Mouse (Mus musculus): Measurements from ENCODE around the gene Gm49369.
"Not testable (repeated sequence)": the region's sequence is repeated elsewhere in the genome, so short reads cannot be mapped to it uniquely, and the experiment has no call there.

Gene Gm49369

DNA sequence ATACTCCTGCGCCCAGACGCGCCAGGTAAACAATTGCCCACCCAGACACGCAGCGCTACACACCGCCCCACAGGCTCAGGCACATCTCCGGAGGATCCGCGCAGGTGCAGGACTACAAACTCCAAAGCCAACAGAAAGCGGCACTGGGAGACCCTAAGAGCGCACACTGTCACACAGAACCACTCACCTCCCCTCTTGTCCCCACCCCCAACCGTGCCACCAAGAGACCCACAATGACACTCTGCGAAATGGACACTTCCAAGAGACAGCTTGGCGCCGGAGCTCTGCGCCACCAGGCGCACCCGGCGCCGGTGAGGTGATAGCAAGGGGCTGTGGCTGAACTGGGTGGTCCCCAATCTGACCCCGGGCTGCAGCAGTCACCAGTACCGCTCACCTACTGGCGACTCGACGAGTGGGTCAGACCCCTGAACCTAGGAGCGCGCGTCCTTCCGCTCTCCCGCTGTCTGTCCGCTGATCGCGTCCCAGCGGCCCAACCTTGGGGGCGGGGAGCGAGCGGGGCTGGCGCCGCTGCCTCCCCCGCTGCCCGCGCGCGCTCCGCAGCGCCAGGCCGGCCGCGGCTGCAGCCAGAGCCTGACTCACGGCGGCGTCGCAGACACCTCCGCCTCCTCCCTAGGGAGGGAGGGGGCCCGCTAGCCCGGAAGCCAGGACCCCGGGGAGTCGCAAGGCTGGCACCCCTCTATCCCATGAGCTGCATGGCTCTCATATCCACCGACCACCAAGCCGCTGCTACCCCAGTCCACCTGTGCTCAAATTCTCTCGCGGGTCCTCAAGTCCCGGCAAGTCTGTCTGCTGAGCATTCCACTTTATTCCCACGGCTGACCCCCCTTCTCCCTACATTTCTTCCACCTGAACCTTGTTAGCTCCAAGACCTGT lies 10.5 kb downstream of the Gm49369 start:
- DNase-seq (ENCODE audit: low spot score): no peak

DNA sequence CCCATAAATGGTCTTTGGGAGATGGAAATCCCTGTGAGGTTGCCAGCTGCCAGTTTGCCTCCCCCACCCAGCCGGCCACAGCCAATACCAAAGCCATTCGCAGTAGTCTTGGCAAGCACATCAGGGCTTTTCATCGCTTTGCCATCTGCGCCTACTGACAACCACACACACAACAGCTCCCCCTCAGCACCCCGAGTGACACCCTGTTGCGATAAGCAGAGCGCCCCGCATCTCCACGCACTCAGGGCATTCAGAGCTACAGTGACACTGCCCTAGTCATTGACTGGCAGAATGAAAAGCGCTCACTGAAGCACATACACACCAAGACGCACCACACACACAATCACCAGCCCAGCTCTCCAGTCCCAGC lies 11.1 kb downstream of the Gm49369 start:
- DNase-seq (ENCODE audit: low spot score): peak; percentile 79

DNA sequence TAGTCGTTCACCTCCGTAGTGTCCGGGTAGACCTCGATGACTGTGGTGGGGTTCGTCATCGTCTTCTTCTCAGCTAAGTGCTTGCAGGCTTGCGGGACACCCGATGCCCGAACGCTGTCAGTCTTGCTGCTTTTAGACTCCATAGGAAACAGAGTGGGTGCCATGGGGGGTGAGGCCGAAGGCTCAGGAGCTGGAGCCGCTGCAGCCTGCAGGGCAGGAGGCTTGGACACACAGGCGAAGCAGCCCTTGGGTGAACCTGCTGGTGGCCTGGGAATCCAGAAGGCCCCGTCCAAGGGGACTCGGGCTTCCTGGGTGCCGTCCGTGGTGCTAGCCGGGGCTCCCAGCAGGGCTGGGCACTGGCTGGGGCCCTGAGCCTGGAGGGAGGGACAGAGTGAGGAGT lies 11.5 kb downstream of the Gm49369 start:
- no peak for DNase-seq (ENCODE audit: low spot score)

DNA sequence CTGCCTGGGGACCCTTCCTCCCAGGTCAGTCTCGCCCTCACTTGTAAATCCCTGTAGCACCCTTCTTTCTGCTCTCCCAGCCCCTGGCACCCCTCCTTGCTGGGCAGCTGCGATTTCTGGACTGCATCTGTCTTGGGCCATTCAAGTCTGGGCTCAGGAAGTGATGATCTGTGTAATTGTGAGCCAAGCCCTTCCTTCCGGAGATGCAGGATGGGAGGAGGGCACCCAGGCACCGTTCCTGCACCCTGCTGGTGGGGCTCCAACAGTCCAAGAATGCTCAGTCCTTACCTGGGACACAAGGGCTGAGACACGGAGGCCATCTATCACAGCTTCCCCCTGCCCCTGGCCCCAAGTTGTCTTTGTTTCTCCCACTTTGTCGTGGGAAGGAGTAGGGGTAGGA lies 12.6 kb downstream of the Gm49369 start:
- DNase-seq (ENCODE audit: low spot score): no peak

DNA sequence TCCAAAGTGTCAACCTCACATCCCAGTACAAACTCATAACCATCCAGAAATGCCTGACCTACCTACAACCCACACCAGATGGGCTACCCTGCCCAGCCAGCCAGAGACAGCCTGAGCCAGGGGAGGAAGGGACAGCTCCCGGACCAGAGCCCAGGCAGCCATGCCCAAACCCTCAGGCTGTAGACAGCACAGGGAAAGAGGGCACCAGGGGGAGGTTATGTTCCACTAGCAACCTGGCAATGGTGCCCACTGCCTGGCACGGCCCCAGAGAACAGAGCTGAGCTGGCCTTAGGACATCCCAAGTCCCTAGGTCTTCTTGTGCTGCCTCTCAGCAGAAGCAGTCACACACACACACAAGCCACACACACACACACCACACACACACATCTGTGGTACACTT lies 13.6 kb downstream of the Gm49369 start:
- DNase-seq (ENCODE audit: low spot score): no peak

DNA sequence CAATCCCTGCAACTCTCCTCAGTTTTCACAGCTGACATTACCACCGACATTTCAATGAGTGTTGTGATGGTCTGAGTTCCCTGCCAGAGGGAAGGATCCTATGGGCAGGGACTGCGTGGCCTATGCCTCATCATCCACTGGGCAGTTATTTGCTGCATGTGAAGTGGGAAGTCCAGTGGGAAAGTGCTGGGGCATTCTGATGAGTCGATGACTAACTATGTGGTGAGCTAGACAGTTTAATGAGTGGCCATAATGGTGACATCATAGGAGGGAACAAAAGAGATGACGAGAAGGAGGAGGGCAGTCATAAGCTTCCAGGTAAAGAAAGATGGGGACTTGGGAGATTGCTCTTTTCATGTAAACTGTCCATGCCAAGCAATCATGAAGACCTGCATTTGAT lies 19.4 kb downstream of the Gm49369 start:
- DNase-seq (ENCODE audit: low spot score): no peak

DNA sequence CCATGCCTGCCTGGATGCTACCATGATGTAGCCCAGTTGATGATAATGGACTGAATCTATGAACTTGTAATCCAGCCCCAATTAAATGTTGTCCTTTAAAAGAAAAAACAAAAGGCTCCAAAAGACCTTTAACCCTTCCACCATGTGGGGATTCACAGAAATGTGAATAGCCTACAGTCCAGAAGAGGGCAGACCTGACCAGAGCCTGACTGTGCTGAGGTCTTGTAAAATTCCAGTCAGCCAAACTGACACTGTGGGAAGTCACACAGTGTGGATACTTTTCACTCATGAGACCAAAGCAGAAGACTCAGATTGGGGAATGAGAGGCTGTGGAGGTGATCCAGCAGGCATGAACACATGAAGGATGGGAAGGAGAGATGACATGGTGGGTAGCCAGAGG lies 21.7 kb downstream of the Gm49369 start:
- no peak for DNase-seq (ENCODE audit: low spot score)

DNA sequence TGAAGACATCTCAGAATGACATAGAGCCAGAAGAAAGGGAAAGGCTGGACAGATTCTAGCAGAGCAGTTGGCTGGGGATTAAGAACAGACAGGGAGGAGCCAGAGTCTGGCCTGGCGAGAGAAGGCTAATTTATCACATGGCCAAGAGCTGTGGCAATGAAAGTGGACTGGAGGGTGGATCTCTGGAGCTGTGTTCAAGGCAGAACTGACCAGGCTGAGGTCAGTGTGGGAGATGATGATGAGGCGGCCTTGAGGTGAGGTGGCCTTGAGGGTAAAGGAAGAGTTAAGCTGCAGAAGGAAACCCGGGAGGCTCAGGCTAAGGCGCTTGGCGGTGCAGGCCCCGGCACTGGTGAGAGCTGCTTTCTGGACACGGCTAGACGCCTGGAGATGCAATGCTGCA lies 23.3 kb downstream of the Gm49369 start:
- DNase-seq (ENCODE audit: low spot score): no peak

DNA sequence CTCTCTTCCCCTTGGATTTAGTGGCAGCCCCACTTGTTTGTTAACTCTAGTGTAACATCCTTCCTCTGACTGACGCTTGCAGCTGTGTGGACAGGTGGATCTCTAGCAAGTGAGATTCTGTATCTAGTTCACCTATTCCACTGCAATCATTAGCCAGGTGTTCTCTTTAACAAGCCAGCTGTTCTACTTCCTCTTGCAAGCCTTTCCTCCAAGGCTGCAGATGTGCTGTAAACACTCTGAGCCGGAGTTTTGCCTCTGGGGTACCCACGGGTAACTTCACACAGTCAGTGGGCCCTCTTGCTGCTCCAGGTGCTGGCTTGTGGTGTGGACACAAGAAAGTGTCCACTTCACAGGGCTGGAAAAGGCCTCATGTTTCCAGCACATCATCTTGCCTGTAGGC lies 24.9 kb downstream of the Gm49369 start:
- no peak for DNase-seq (ENCODE audit: low spot score)

DNA sequence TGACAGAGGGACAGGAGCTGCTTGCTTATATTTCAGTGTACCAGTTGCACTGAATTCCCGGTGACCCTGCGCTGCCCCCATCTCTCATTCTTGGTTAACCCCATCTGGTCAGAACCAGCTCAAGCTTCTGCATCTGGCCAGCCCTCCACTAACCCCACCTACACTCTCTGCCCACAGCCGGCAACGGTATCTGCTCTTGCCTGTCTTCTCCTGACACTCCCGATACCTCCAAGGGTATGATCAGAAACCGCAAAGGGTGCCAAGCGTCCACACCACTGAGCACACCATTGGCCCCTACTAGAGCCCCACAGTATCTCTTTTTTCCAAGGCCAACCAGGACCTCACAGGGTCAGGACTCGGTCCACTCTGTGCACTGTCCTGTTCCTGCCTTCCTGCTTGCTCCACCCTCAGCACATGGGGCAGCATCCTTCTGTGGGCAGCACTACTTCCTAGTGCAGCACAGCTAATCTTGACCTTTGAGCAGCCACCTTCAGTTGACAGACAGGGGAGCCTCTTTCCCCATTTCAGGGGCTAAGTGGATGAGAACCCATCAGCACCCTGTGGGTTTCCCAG lies 27.7 kb downstream of the Gm49369 start:
- no peak for DNase-seq (ENCODE audit: low spot score)

DNA sequence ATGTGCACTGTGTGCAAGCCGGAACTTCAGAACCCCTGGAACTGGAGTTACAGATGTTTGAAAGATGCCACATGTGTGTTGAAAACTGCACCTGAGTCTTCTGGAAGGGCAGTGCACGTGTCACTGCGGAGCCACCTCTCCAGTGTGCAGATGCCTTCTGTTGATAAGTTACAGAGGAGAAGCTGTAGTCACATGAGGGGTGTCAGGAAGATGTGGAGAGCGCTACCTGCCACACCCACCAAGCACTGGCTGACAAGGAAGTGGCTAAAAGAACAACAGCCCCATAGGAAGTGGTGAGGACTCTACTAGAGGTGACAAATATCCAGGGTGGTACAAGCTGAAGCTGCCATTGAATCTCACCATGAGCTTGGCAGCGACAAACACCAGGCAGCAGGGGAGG lies 28.6 kb downstream of the Gm49369 start:
- DNase-seq (ENCODE audit: low spot score): no peak

DNA sequence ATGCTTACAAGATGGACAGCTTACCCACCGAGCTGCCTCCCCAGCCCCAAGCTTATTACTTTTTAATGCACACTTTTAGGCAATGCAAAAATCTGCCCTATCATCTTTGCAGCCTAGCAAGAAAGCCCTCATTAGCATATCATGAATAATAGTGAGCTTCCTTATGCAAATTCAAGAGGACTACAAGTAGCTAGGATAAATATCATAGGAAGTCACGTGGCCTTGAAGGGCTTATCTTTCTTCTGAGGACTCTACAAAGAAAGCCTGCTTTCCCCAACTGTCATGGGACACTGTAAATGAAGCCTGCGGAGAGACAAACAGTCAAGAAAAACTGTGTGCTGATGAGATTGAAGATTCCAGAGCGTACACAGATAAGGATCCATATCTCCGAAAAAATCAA lies 30.9 kb downstream of the Gm49369 start:
- no peak for DNase-seq (ENCODE audit: low spot score)

DNA sequence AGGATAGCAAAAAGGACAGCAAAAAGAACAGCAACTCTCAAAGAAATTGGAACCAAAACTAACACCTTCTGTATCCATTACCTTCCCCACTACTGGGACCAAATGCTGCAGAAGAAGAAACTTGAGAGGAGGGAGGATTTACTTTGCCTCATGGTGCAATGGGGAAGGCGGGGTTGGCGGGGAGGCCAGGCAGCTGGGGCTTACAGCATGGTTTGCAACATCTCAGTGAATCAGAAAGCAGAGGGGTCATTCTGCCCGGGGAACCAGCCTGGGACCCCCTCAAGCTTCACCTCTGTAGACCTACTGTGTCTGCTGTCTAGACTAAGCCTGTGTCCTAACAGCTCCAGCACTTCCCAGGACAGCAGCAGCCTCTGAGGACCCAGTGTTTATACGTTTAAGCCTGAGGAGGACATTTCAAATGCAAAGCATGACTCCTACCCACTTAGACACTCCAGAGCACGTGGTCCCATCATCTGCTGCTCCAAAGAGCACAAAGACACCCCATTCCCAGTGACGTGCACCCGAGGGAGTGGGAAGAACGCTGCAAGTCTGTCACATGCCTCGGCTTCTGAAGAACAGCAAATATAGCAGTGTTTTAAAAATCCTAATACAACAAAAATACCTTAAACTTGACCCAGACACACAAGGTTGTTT lies 33.0 kb downstream of the Gm49369 start:
- DNase-seq (ENCODE audit: low spot score): peak; percentile 58

DNA sequence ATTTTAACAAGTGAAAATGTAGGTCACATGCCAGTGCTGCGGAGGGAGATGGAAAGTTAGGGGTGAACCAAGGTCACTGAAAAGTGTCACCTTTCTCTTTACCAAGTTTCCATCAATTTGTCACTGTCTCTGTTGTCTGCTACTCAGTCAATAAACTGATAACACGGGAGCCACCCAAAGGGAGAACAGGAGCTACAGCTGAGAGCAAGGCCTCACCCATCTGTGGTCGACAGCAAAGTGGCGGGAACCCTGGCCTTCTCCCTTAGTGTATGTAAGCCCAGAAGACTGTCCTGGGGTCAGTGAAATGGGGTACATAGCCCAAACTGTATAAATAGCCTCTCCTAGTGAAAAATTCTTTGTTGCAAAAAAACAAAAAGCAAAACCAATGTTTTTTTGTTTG lies 34.9 kb downstream of the Gm49369 start:
- DNase-seq (ENCODE audit: low spot score): no peak

DNA sequence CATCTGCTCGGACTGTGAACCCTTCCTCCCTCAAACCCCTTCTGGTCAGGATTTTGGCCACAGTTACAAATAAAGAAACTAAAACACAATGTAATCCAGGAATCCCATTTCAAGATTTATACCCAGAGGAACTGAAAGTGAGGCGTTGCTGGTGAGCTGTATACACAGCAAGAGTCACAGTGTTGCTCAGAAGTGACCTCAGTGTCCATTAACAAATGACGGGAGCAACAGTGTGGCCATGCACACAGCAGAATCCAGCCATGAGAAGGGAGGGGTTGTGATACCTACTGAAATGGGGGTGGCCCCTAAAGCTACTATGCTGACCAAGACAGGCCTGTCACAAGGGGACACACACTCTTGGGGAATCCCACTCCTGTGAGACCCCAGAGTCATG lies 40.2 kb downstream of the Gm49369 start:
- DNase-seq (ENCODE audit: low spot score): no peak

DNA sequence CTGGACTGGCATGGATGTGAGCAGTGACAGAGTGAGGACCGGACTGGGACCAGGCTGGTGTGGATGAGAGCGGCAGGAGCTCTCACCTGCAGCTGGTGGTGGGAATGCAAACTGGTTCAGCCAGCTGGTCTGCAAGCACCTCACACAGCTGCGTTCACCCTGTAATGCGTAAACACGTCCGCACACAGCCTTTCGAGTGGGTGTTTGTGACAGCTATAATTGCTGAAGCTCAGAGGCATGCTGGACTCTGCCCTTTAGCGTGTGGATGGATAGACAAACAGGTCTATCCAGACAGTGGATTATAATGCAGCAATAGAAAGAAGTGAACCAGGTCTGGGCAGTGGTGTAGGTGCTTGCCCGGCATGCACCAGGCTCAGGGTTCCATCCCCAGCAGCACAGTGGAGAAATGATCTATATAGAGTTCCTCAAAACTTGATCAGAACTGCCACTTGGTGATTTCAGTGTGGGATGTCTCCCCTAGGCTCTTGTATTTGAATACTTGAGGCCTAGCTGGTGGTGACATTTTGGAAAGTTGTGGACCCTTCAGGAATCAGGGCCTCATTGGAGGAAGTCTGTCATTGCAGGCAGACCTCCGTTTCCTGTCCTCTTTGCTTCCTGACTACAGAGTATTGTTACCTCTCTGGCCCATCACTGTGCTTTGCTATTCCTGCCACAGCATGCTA lies 40.8 kb downstream of the Gm49369 start:
- no peak for DNase-seq (ENCODE audit: low spot score)

DNA sequence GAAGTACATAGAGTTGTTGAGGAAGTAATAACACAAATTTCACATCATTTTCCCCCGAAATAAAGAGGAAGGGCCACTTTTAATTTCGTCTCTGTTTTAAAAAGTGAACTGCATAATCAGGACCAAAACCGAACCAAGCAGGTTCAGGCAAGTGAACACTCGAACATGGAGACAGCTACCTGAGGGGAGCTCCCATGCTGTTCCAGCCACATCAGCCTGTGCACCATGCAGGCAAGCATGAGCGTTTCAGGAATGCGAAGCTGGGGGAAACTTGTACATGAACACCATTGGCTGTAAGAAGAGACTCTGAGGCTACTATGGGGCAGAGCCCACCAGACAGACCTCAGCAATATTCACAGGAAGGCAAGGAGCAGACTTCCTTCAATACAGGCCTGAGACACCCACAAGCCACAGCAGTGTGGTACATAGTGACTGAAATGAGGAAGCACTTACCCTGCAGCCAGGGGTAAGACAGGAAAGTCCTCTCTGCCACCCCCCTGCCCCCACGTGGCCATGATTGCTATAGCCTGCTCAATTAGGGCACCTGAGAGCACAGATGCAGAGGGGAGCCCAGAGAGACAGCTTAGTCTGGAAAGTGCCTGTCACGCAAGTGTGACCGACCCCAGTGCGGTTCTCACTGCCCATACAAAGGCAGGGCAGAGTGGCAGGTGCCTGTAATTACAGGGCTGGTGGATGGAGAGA lies 42.0 kb downstream of the Gm49369 start:
- DNase-seq (ENCODE audit: low spot score): peak; percentile 39

DNA sequence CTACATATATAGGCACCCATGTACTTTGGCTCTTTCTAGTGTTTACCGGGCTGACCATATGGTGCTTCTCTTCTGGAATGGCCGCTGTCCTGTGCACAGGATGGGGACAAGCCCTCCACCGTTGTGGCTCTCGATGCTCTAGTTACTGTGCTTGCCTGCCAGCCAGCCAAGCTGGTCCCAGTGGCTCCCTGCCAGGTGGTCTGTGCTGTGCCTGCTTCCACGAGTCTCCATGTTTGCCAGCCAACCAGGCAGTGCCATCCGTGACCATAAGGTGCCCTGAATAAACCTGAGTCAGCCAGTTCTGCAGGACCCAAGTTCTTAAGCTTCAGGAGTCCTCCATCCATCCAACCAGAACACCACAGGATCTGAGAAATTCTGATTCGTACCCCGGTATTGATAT lies 47.3 kb downstream of the Gm49369 start:
- no peak for DNase-seq (ENCODE audit: low spot score)

DNA sequence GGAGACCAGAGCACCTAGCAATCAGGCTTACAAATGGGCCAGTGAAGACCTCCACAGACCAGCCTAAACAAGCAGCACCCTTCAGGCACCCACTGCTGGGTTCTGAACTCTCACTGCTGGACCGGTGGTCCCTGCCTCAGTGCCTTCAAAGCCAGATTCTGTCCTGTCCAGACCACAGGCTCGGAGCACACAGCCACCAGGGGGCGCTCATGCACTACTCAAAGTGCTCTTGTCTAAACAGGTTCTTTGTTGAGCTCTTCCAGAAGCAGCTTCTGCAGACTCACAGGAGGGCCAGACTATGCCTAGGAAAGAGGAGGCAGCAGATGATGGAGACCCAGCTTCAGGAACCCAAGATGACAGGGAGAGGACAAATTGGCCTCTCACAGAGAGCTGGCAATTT lies 48.2 kb downstream of the Gm49369 start:
- peak; percentile 96 for DNase-seq (ENCODE audit: low spot score)

DNA sequence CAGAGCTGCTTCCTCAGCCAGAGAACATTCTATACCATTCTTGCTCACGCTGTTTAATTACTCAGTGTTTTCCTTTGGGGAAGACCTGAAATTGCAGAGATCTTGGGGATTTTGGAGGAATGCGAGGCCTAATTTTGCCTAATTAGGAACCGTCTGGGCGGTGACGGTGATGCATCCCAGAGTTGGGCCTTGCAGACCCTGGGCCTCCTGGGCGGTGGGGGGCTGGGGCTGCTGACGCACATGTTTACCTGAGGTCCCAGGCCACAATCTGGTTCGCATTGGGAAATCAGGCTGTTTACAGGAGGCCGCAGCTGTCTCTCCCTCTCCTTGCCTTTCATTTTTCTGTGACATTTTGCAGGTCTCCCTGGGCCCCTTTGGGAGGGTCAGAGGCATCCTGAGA lies 49.7 kb downstream of the Gm49369 start:
- DNase-seq (ENCODE audit: low spot score): not testable (repeated sequence)

DNA sequence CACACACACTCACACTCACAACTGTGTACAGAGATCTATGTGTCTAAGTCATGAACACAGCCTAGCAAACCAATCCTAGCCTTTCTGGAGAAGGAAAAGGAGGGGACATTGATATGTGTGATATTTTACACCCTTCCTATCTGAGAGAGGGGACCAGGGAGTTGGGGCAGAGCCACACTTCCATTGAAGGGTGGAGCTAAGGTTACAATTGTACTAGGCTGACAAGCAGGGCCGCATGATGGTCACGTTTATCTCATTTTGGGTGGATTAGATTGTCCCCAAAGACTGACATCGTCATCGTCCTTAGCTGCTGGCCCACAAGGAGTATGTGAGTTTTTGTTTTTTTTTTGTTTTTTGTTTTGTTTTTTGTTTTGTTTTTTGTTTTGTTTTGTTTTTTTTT lies 51.2 kb downstream of the Gm49369 start:
- no peak for DNase-seq (ENCODE audit: low spot score)

DNA sequence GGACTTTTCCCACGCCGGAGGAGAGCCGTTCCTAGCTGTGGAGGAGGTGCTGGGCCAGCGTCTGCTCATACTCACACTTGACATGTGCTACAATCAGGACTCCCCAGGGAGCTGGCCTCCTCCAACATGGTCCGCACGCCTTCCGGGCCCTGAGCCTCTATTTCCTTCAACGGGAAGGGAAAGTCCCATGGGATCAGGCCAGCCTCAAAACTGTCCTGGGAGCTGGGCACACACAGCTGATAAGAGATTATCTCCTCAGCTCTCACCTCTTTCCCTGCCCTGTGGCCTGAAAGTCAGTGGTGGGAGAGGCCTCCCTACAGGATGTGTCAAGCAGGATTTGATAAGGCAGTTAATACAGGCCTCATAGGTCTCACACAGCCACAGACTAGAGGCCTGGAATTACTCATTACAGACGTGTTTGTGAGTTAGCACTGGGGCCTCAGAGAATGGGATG lies 52.2 kb downstream of the Gm49369 start:
- no peak for DNase-seq (ENCODE audit: low spot score)
